ENCODE assay signal across 10 mouse cellular contexts in the genomic region with DNA sequence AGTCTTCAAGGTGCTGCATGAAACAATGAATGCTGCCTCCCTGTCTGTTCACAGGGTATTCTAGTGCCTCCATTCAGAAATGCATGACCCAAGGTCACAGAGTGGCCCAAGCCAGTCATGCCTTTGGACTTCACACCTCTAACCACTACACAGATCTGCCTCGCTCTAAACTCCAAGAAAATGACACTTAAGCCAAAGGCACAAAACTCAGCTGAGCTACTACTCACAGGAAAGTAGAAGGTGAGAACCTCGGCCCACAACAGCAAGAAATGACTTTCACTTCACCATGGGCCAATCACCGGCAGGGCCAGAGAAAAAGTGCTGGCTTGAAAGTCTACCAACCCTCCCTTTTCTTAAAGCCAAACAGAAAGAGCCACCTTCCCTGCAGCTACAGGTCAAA. TPM values are rescaled to one million over a fixed set of nuclear protein-coding genes. Genes with fewer than 3 reads are reported as not detected.
DNase-seq lines count a peak whose midpoint lies in the region; ATAC-seq and TF ChIP-seq lines count a peak whose summit lies in the region.
"Had no signal": no experiment of that assay in that cellular context is flagged by ENCODE, and none has a peak within 500 bp of the region (broad histone marks: within the 10 kb centered on the region; RNA-seq: fewer than 3 reads in every experiment).

No protein-coding gene starts in this region.

- TF ChIP-seq EP300 in lung, postnatal 0 days (IDR thresholded peaks at IDR 0.05): no peak

- intact Hi-C loops in heart, postnatal 14 days (cut with DNase I): no loop called here

- 69% methylated on average over 3 of the region's 3 CpGs for WGBS in heart, embryonic 14.5 days
- 44% methylated on average over 3 of the region's 3 CpGs for WGBS in lung, postnatal 0 days
- 40% methylated on average over 3 of the region's 3 CpGs for WGBS in intestine, postnatal 0 days

- H3K27me3 ChIP-seq in heart, embryonic 14.5 days (ENCODE audit: control insufficient read depth, insufficient read depth, low read length): no peaks in the 10 kb centered on the region
- no peaks in the 10 kb centered on the region for H3K27me3 ChIP-seq in lung, postnatal 0 days (replicated peaks; ENCODE audit: insufficient read depth, low read length)
- H3K27me3 ChIP-seq in intestine, postnatal 0 days (replicated peaks; ENCODE audit: control insufficient read depth, insufficient read depth, low read length): no peaks in the 10 kb centered on the region
- H3K27me3 ChIP-seq: embryonic facial prominence, embryonic 15.5 days had no signal

- peak overlapping the region in 1 of 2 experiments; percentile 53; a peak in 2 of 4 replicates for H3K27ac ChIP-seq in heart, embryonic 14.5 days (replicated peaks in 1 of 2; ENCODE audit: control insufficient read depth in 1 of 2, insufficient read depth in 1 of 2, low read depth in 2 of 2, low read length in 2 of 2)
- 0 out of 2 replicates have a peak overlapping the region, but pooled peaks have one; percentile 21 for H3K27ac ChIP-seq in lung, postnatal 0 days (ENCODE audit: low read length)
- peak overlapping the region; percentile 46; the same call in 1 of the 2 replicates for H3K27ac ChIP-seq in intestine, postnatal 0 days (ENCODE audit: low read depth, low read length)

- H3K36me3 ChIP-seq in heart, embryonic 14.5 days (ENCODE audit: control insufficient read depth, insufficient read depth, low read length): peaks cover 18% of the 10 kb centered on the region
- no peaks in the 10 kb centered on the region for H3K36me3 ChIP-seq in lung, postnatal 0 days (ENCODE audit: insufficient read depth, low read length)
- peaks cover 6% of the 10 kb centered on the region; the same call in 1 of the 2 replicates for H3K36me3 ChIP-seq in intestine, postnatal 0 days (ENCODE audit: control insufficient read depth, insufficient read depth)

- H3K4me2 ChIP-seq in heart, embryonic 14.5 days (ENCODE audit: low read length): no peak overlapping the region
- no peak overlapping the region for H3K4me2 ChIP-seq in lung, postnatal 0 days (replicated peaks; ENCODE audit: low read depth, low read length)
- peak overlapping the region; percentile 13; the same call in 1 of the 2 replicates for H3K4me2 ChIP-seq in intestine, postnatal 0 days (replicated peaks; ENCODE audit: low read depth)
- H3K4me2 ChIP-seq: embryonic facial prominence, embryonic 15.5 days had no signal

- H3K4me1 ChIP-seq in heart, embryonic 14.5 days (ENCODE audit: control insufficient read depth in 2 of 2, insufficient read depth in 2 of 2, low read length in 2 of 2): peaks cover 38 to 81% of the 10 kb centered on the region in 2 experiments
- peaks cover 23% of the 10 kb centered on the region for H3K4me1 ChIP-seq in lung, postnatal 0 days (ENCODE audit: insufficient read depth, low read depth, low read length)
- peaks cover 33% of the 10 kb centered on the region for H3K4me1 ChIP-seq in intestine, postnatal 0 days (replicated peaks; ENCODE audit: control insufficient read depth, insufficient read depth, low read length)

- no peak for TF ChIP-seq CTCF in lung, postnatal 0 days (IDR thresholded peaks at IDR 0.05)
- TF ChIP-seq CTCF in intestine, postnatal 0 days (IDR thresholded peaks at IDR 0.05; ENCODE audit: low read depth): no peak

- no peak overlapping the region for H3K4me3 ChIP-seq in heart, embryonic 14.5 days (ENCODE audit: control insufficient read depth in 1 of 2, insufficient read depth in 1 of 2, low read depth in 1 of 2, low read length in 2 of 2)
- no peak overlapping the region for H3K4me3 ChIP-seq in lung, postnatal 0 days (ENCODE audit: low read depth, low read length)
- H3K4me3 ChIP-seq in intestine, postnatal 0 days (ENCODE audit: low read depth, low read length): no peak overlapping the region
- H3K4me3 ChIP-seq: embryonic facial prominence, embryonic 15.5 days had no signal

- no peak for ATAC-seq in heart, embryonic 14.5 days (ENCODE audit: insufficient number of reproducible peaks, insufficient read depth, low FRiP score, low read depth)
- ATAC-seq in lung, postnatal 0 days: no peak
- peak; percentile 14; the same call in 1 of the 2 replicates for ATAC-seq in intestine, postnatal 0 days

- DNase-seq in heart, postnatal 14 days: no peak
- peak; percentile 16 for DNase-seq in lung, postnatal 0 days (ENCODE audit: low spot score)
- DNase-seq in lung, postnatal 36 days: no peak
- peak; percentile 68 for DNase-seq in yolk sac, embryonic 10.5 days (ENCODE audit: low spot score)
- no peak for DNase-seq in embryo, embryonic 11 days
- DNase-seq in right cerebral cortex, postnatal 14 days: no peak
- DNase-seq: adrenal gland, postnatal 14 days had no signal

- 0 out of 2 replicates have a peak overlapping the region, but pooled peaks have one; percentile 5 for H3K9ac ChIP-seq in heart, embryonic 14.5 days (ENCODE audit: low read length)
- H3K9ac ChIP-seq in lung, postnatal 0 days (replicated peaks; ENCODE audit: low read depth): no peak overlapping the region
- H3K9ac ChIP-seq in intestine, postnatal 0 days (ENCODE audit: low read depth, low read length): no peak overlapping the region
- H3K9ac ChIP-seq: embryonic facial prominence, embryonic 15.5 days had no signal

- no peaks in the 10 kb centered on the region for H3K9me3 ChIP-seq in heart, embryonic 14.5 days (ENCODE audit: control insufficient read depth, low read length)
- no peaks in the 10 kb centered on the region for H3K9me3 ChIP-seq in lung, postnatal 0 days (ENCODE audit: low read length)
- H3K9me3 ChIP-seq in intestine, postnatal 0 days (ENCODE audit: control insufficient read depth): no peaks in the 10 kb centered on the region
- H3K9me3 ChIP-seq: embryonic facial prominence, embryonic 15.5 days had no signal

RNA-seq across cellular contexts. Expression of a gene that starts 14.6 kb away (rescaled TPM):
- 16.2 TPM in 2 replicates for polyA plus RNA-seq in heart, embryonic 14.5 days (2014; fragmentation: Nextera tagmentation; extraction: Ambion mirVana)
- 10 to 100 TPM; 65.0 to 65.3 TPM for total RNA-seq in heart, postnatal 14 days (2021)
- 22.6 and 23.2 TPM in 2 replicates for polyA plus RNA-seq in lung, postnatal 0 days (2015; fragmentation: Nextera tagmentation; extraction: Ambion mirVana)
- polyA plus RNA-seq in intestine, postnatal 0 days (2015; fragmentation: Nextera tagmentation; extraction: Ambion mirVana): 13.3 and 14.0 TPM in 2 replicates

RNA-seq across cellular contexts. Expression of a gene that starts 41.8 kb away (rescaled TPM):
- polyA plus RNA-seq in heart, embryonic 14.5 days (2014; fragmentation: Nextera tagmentation; extraction: Ambion mirVana): 68.5 and 74.8 TPM in 2 replicates
- total RNA-seq in heart, postnatal 14 days (2021): 10 to 100 TPM; 19.0 to 19.6 TPM
- 61.4 and 66.6 TPM in 2 replicates for polyA plus RNA-seq in lung, postnatal 0 days (2015; fragmentation: Nextera tagmentation; extraction: Ambion mirVana)
- 54.6 and 57.8 TPM in 2 replicates for polyA plus RNA-seq in intestine, postnatal 0 days (2015; fragmentation: Nextera tagmentation; extraction: Ambion mirVana)

Comparison
In these comparisons a context has a peak if more than half of its experiments do, and no peak if none do; other contexts are left out.
1. DNase-seq: peak in lung, postnatal 0 days (single experiment) and yolk sac, embryonic 10.5 days (single experiment); none in heart, postnatal 14 days (0 of 2), lung, postnatal 36 days (single experiment), embryo, embryonic 11 days (single experiment) and right cerebral cortex, postnatal 14 days (single experiment).